Comparison of ENCODE assay signal across 8 mouse cellular contexts in genomic region chrX:142682176-142682820, GRCm38 (mm10). TPM values are rescaled to one million over a fixed set of nuclear protein-coding genes. Genes with fewer than 3 reads are reported as not detected.
DNase-seq lines count a peak whose midpoint lies in the region; ATAC-seq and TF ChIP-seq lines count a peak whose summit lies in the region.

No protein-coding gene starts in this region.

- DNase-seq in heart, adult 11 months = peak; percentile 92
- no peak for DNase-seq in heart, adult 8-10 months (ENCODE audit: low spot score)
- DNase-seq in heart, embryonic 10.5 days (ENCODE audit: low spot score) = no peak
- DNase-seq in kidney, postnatal 10 days = peak; percentile 24
- no peak for DNase-seq in left cerebral cortex, adult 9 months (ENCODE audit: low spot score in 2 of 2)

- 18% methylated on average over 28 of the region's 28 CpGs for WGBS in heart, embryonic 10.5 days
- 7% methylated on average over 24 of the region's 28 CpGs for WGBS in macrophage (ENCODE audit: missing documents)
- WGBS in stomach, embryonic 15.5 days = 14% methylated on average over 28 of the region's 28 CpGs

- H3K36me3 ChIP-seq in heart, embryonic 10.5 days = no peaks in the 10 kb centered on the region
- no peaks in the 10 kb centered on the region for H3K36me3 ChIP-seq in macrophage (ENCODE audit: inconsistent target)
- H3K36me3 ChIP-seq in stomach, embryonic 15.5 days = no peaks in the 10 kb centered on the region

- peaks cover 50% of the 10 kb centered on the region for H3K79me2 ChIP-seq in macrophage (ENCODE audit: inconsistent target)

- ATAC-seq in stomach, embryonic 15.5 days (ENCODE audit: insufficient read depth, low FRiP score, low read depth) = no peak

- no peaks in the 10 kb centered on the region for H3K9me3 ChIP-seq in heart, embryonic 10.5 days
- no peaks in the 10 kb centered on the region for H3K9me3 ChIP-seq in stomach, embryonic 15.5 days

- peak overlapping the region; percentile 29; the same call in 1 of the 2 replicates for H3K9ac ChIP-seq in stomach, embryonic 15.5 days

- H3K4me1 ChIP-seq in bone marrow macrophage, adult 2 months (ENCODE audit: control insufficient read depth, insufficient read depth, low read length) = peaks cover 21% of the 10 kb centered on the region
- peaks cover 13% of the 10 kb centered on the region; the same call in 1 of the 2 replicates for H3K4me1 ChIP-seq in heart, embryonic 10.5 days
- no peaks in the 10 kb centered on the region; the same call in 1 of the 2 replicates for H3K4me1 ChIP-seq in stomach, embryonic 15.5 days

- TF ChIP-seq POLR2A in bone marrow macrophage, adult 2 months (IDR thresholded peaks at IDR 0.05; ENCODE audit: borderline replicate concordance, low read depth, low read length) = no peak

- H3K27me3 ChIP-seq in heart, embryonic 10.5 days (ENCODE audit: insufficient read depth, poor library complexity, severe bottlenecking) = peaks cover 31% of the 10 kb centered on the region
- H3K27me3 ChIP-seq in stomach, embryonic 15.5 days (replicated peaks) = no peaks in the 10 kb centered on the region

- H3K4me2 ChIP-seq in stomach, embryonic 15.5 days = peak overlapping the region; percentile 68

- H3K4me3 ChIP-seq in bone marrow macrophage, adult 2 months (ENCODE audit: insufficient read depth, low read length) = peak overlapping the region; percentile 72
- H3K4me3 ChIP-seq in heart, embryonic 10.5 days = peak overlapping the region; percentile 65
- H3K4me3 ChIP-seq in macrophage (ENCODE audit: inconsistent target) = peak overlapping the region; percentile 55
- peak overlapping the region; percentile 57 for H3K4me3 ChIP-seq in stomach, embryonic 15.5 days (replicated peaks)

- no peak for TF ChIP-seq CTCF in bone marrow macrophage, adult 2 months (IDR thresholded peaks at IDR 0.05; ENCODE audit: low read depth, low read length)

- peak overlapping the region; percentile 87 for H3K27ac ChIP-seq in bone marrow macrophage, adult 2 months (ENCODE audit: insufficient read depth, low read depth, low read length)
- peak overlapping the region; percentile 92 for H3K27ac ChIP-seq in heart, embryonic 10.5 days
- H3K27ac ChIP-seq in macrophage = peak overlapping the region; percentile 78
- H3K27ac ChIP-seq in stomach, embryonic 15.5 days = peak overlapping the region; percentile 96

RNA-seq across cellular contexts. Expression of gene Tmem164, which starts 1.1 kb away (rescaled TPM):
- total RNA-seq in heart, adult 8-10 months (2022) = 10 to 100 TPM; 17.1 to 20.2 (median 19.3) TPM
- polyA plus RNA-seq in bone marrow macrophage, adult 2 months (2012; ENCODE audit: insufficient read depth, insufficient read length, missing spikeins) = 60.4 and 64.3 TPM in 2 replicates
- polyA plus RNA-seq in heart, embryonic 10.5 days (2016; fragmentation: Nextera tagmentation; extraction: Ambion mirVana) = 55.3 and 77.0 TPM in 2 replicates
- total RNA-seq in macrophage (2018; cell fraction: chromatin; rRNA removed) = 100 to 1,000 TPM in 25 of 26 experiments, 10 to 100 TPM in 1; 96.0 to 161 (median 141) TPM
- 100 to 1,000 TPM in 1 of 26 experiments, 10 to 100 TPM in 25; 59.6 to 105 (median 79.5) TPM for total RNA-seq in macrophage (2018; cell fraction: cytosol; rRNA removed)
- total RNA-seq in macrophage (2018; cell fraction: nucleus; rRNA removed) = 100 to 1,000 TPM in 24 of 26 experiments, 10 to 100 TPM in 2; 92.3 to 175 (median 142) TPM
- polyA plus RNA-seq in macrophage (2018) = 47.1 to 61.4 TPM (median 59.5 TPM) in 3 replicates
- polyA plus RNA-seq in stomach, embryonic 15.5 days (2015; fragmentation: Nextera tagmentation; extraction: Ambion mirVana) = 52.2 and 58.2 TPM in 2 replicates

Comparison
In these comparisons a context has a peak if more than half of its experiments do, and no peak if none do; other contexts are left out.
1. DNase-seq: peak in heart, adult 11 months (single experiment) and kidney, postnatal 10 days (single experiment); none in heart, adult 8-10 months (single experiment), heart, embryonic 10.5 days (single experiment) and left cerebral cortex, adult 9 months (0 of 2).
2. Peak in every context shown above with its lines, with median percentiles within 50 percentile points of each other: H3K27ac ChIP-seq and H3K4me3 ChIP-seq.